Mouse (Mus musculus): ENCODE measurements around the gene Suco. TPM values are rescaled to one million over a fixed set of nuclear protein-coding genes. Genes with fewer than 3 reads are reported as not detected.

The Suco gene
- polyA plus RNA-seq, 1 experiment, result 24.1 TPM

GRCm38 (mm10) chr1:161791854-161792686 lies 84.4 kb downstream of the Suco start:
- DNase-seq (ENCODE audit: low spot score), result no peak

GRCm38 (mm10) chr1:161788339-161788738 lies 88.1 kb downstream of the Suco start, which contains the start of gene Fasl:
Gene Fasl, minus strand, starts transcription at chr1:161788495.
- DNase-seq (ENCODE audit: low spot score), result no peak

GRCm38 (mm10) chr1:161782725-161783124 lies 93.8 kb downstream of the Suco start:
- DNase-seq (ENCODE audit: low spot score), result no peak

GRCm38 (mm10) chr1:161781594-161781993 lies 94.9 kb downstream of the Suco start:
- DNase-seq (ENCODE audit: low spot score), result no peak

GRCm38 (mm10) chr1:161779057-161779456 lies 97.4 kb downstream of the Suco start:
- no peak for DNase-seq (ENCODE audit: low spot score)

GRCm38 (mm10) chr1:161775151-161775550 lies 101.3 kb downstream of the Suco start:
- no peak for DNase-seq (ENCODE audit: low spot score)

- no peak for DNase-seq (ENCODE audit: low spot score)
These were observed 105.2 kb downstream of the Suco start for GRCm38 (mm10) chr1:161771293-161771692.

GRCm38 (mm10) chr1:161769329-161769728 lies 107.2 kb downstream of the Suco start:
- no peak for DNase-seq (ENCODE audit: low spot score)

GRCm38 (mm10) chr1:161767101-161767524 lies 109.4 kb downstream of the Suco start:
- DNase-seq (ENCODE audit: low spot score), result no peak

GRCm38 (mm10) chr1:161766656-161767055 lies 109.8 kb downstream of the Suco start:
- no peak for DNase-seq (ENCODE audit: low spot score)

Other genes with a start within 250 kb of the Suco start
- 0.30 and 0.50 TPM in 2 replicates for gene Fasl, start 88.2 kb downstream of the Suco start, polyA plus RNA-seq (2012; rRNA removed)
- 23.2 and 26.1 TPM in 2 replicates for gene Pigc, start 92.5 kb upstream of the Suco start, polyA plus RNA-seq (2012; rRNA removed)
- gene 4930558K02Rik, start 103.0 kb upstream of the Suco start, polyA plus RNA-seq (2012; rRNA removed), result 0.06 TPM in 1 of 2 replicates, not detected in the other

Data from urinary bladder, adult 2 months (tissue).